Mouse (Mus musculus) urinary bladder, postnatal 25 days (tissue): ENCODE results near the gene Car15.
A peak's percentile ranks its signal among the peaks of the same experiment; 100 is the strongest.

ENCODE experiments used
- DNase-seq: peaks from one replicate; pipeline ENCODE4 v3.0.0; 2022; ENCODE audit warnings: low spot score

Car15 gene

GRCm38 (mm10) chr16:17801777-17802455 lies 36.2 kb downstream of the Car15 start:
- no peak for DNase-seq

- DNase-seq = no peak
These were observed 38.6 kb downstream of the Car15 start for GRCm38 (mm10) chr16:17799584-17799983.

GRCm38 (mm10) chr16:17798321-17799180 lies 39.6 kb downstream of the Car15 start:
- DNase-seq = peak; percentile 54

GRCm38 (mm10) chr16:17797812-17798311 lies 40.3 kb downstream of the Car15 start:
- DNase-seq = no peak

GRCm38 (mm10) chr16:17796971-17797811 lies 41.0 kb downstream of the Car15 start, which contains the start of gene Scarf2:
Gene Scarf2, plus strand, starts transcription at chr16:17797282.
- peak; percentile 56 for DNase-seq

- DNase-seq = no peak
These were observed 41.6 kb downstream of the Car15 start for GRCm38 (mm10) chr16:17796519-17796918.

GRCm38 (mm10) chr16:17795643-17796042 lies 42.5 kb downstream of the Car15 start:
- DNase-seq = no peak

- DNase-seq = no peak
These were observed 44.1 kb downstream of the Car15 start for GRCm38 (mm10) chr16:17794047-17794446.

GRCm38 (mm10) chr16:17792728-17793127 lies 45.4 kb downstream of the Car15 start:
- no peak for DNase-seq

GRCm38 (mm10) chr16:17785337-17785736 lies 52.8 kb downstream of the Car15 start:
- no peak for DNase-seq
